Mouse (Mus musculus) c-Kit-positive CD71-negative TER-119-negative erythroid progenitor cells, embryonic 14.5 days (primary cell): ENCODE data around the gene Phf5a.

ENCODE experiments used
- DNase-seq: peaks from one replicate; pipeline ENCODE4 v3.0.0-alpha.2; 2013; ENCODE audit warnings: low read depth

Gene Phf5a

DNA sequence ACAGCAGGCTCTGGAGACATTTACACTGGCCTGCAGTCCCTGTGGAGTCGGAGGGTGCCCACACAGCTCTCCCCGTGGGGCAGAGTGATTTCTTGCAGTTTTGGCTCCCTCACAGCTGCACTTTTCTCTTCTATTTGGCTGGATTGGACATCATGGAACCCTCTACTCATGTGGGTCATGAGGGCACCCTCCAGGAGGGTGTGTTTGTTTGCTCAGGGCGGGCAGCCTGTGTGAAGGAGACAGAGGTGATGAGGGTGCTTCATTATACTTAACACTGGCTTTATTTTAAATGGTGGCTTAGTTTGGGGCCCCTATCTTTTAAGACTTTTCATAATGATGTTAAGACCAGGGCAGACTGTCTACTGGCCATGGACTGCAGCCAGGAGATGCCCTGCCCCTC lies 46.9 kb downstream of the Phf5a start:
- no peak for DNase-seq

DNA sequence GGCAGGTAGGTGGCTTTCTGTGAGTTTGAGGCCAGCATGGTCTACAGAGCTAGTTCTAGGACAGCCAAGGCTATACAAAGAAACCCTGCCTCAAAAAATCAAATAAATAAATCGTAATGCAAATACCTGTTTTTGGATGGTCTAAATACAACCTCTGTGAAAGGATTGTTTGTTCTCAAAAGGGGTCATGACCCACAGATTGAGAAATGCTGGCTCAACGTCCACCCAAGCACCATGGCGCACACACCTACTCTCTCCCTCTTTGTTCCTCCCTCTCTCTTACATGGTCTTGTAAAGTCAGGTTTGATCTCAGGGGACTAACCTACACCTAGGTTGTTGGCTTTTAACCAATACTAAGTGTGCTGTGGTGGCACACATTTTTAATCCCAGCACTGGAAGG lies 49.1 kb downstream of the Phf5a start:
- no peak for DNase-seq

DNA sequence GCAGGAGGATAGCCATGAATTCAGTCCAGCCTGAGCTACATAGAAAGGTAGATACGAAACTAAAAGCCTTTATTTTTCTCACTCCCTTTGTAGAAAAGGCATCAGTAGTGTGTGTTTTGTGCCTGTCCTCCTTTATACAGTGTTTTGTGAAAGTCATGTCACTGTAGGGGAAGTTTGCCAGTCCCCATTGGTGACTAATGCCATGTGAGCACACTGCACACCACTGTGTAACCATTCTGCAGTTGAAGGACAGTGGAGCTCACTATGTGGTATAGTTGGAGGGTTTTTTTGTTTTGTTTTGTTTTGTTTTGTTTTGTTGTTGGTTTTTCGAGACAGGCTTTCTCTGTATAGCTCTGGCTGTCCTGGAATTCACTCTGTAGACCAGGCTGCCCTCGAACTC lies 53.3 kb downstream of the Phf5a start:
- DNase-seq: no peak

DNA sequence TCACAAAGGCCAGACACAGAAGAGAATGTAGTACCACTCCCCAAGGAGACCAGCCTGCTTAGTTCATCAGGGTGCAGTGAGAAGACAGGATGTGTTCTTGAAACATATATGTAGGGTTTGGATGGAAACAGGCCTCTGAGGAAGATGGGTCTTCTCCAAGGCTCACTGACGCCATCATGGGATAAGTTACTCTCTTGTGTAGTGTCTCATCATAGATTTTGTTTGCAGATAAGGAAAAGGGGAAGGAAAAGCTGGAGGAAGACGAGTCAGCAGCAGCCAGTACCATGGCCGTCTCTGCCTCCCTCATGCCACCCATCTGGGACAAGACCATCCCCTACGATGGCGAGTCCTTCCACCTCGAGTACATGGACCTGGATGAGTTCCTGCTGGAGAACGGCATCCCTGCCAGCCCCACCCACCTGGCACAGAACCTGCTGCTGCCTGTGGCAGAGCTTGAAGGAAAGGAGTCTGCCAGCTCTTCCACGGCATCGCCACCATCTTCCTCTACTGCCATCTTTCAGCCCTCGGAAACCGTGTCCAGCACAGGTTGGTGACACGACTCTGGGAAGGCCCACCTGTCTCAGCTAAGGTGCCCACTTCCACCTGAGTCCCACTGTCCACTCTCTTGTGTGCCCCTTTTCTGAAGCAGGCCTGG lies 56.9 kb downstream of the Phf5a start:
- DNase-seq: no peak
